Mouse (Mus musculus) bone marrow macrophage, adult 2 months (primary cell): ENCODE measurements around the gene Nodal.

Experiments
- CTCF ChIP-seq: IDR thresholded peaks from 2 replicates; pipeline ENCODE4 v1.5.1; 2012; ENCODE audit warnings: low read depth, mild to moderate bottlenecking, low read length, moderate library complexity
- POLR2A ChIP-seq: IDR thresholded peaks from 2 replicates; pipeline ENCODE4 v1.6.1; 2012; ENCODE audit warnings: mild to moderate bottlenecking, low read depth, low read length, borderline replicate concordance

DNA sequence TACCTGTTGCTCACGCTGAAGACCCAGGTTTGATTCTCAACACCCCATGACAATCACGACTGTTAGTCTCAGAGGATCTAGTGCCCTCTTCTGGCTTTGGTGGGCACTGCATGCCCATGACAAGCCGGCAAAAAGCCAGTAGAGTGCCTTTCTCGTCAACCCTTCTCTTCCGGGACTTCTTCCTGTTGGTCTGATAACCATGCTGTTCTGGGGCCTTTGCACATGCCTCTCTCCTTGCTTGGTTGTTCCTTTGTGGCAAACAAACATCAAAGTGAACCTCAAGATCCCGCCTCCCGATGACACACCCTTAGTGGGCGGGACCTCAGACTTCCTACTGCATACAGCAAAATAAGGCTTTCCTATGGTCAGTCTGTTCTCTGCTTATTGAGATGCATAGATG, 48.5 kb downstream of the Nodal start:
- TF ChIP-seq CTCF (peak; percentile 28; the same call in 1 of the 2 replicates), POLR2A (no peak)
